Mouse (Mus musculus) cerebellum, adult 18-20 months (tissue): Measurements from ENCODE around the gene Slmap.
"Not testable (repeated sequence)": the region's sequence is repeated elsewhere in the genome, so short reads cannot be mapped to it uniquely, and the experiment has no call there.

Experiments used
- DNase-seq, 2 experiments: peaks; one replicate each; pipeline ENCODE4 v3.0.0; 2021

The Slmap gene

DNA sequence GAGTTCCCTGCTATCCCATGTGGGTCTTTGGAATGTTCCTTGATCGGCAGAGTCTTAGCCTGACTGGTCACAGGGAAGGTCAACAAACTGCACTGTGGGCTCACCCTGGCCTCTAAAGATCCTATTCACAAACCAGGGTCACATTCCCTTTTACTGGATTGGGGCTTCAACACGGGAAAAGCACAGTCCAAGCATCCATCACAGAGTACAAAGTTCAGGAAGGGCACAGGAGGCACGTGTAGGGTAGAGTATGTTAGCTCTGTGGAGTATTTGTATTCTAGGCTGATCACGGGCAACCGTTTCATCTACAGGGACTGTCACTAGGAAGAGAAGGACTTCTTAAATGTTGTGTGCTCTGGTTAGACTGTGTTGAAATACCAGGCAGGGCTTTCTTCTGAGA lies 147.7 kb downstream of the Slmap start:
- not testable (repeated sequence) for DNase-seq

DNA sequence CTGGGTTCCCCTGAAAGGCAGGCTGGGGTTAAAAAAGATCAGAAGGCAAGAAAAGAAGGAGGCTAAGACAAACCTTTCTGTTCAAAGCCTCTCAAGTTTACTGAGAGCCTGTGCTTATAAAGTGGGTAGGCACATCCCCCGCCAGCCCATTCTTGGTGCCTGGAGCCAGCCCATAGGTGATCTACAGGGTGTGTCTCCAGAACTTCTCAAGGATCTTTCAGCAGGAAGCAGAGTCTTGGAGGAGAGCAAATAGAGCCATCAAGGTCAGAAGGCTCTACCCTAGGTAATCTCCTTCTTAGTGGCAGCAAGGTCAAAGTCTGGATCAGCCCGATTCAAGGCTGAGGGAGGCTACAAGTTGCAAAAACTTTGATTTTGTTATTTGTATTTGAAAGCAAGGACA lies 149.1 kb downstream of the Slmap start:
- not testable (repeated sequence) for DNase-seq

DNA sequence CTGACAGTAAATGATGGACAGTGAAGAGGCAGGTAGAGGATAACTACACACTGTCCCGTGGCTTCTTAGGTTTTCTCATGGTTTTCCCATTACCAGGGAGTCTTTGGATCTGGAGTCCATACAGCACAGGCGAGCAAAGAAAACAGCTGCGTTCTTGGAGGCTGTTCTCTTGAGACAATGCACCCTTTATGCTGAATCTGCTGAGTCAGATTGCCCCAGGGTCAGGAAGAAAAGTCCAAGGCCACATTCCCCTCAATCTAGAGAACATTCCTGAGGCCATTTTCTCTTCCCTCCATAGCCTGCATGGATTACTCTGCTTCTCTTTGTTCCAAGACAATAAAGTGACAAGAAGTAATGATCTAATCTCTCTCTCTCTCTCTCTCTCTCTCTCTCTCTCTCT lies 155.7 kb downstream of the Slmap start:
- no peak for DNase-seq

DNA sequence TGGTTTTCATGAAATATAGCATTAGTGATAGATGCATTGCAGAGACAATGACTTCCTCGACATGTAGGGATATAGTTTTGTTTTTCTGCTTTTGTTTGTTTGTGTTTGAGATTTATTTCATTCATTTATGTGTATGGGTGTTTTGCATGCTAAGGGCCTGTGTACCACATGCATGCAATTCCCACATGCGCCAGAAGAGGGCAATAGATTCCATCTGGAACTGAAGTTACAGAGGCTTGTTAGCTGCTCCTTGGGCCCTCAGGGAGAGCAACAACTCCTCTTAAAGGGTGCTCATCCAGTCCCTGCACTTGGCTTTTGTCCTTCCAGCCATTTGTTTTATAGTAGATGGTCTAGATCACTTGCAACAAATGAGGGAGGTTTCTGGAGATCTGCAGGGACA lies 158.1 kb downstream of the Slmap start:
- DNase-seq, result peak; percentile 27 to 29
